Mouse (Mus musculus) embryo, embryonic 11 days (tissue): ENCODE results near the gene Htr5a.

ENCODE experiments used
- DNase-seq: peaks from one replicate; pipeline ENCODE4 v3.0.0-alpha.2; 2015

Htr5a gene

DNA sequence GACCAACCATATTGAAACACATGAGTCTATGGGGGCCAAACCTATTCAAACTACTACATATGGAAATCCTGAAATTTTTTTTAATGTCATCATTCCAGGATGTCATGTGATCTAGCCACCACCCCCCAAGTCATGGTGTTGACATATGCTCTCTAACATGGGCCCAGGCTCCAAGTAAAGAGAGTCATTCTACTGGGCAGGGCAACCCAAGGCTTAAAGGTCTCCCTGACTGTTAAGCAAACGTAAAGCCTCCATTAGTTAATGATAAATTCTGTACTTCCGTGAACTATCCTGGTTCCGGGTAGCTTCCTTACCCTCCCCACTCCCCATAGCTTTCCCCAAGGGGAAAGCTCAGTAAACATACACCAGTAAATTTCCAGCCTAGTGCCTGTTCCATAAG, 46.1 kb downstream of the Htr5a start:
- no peak for DNase-seq

DNA sequence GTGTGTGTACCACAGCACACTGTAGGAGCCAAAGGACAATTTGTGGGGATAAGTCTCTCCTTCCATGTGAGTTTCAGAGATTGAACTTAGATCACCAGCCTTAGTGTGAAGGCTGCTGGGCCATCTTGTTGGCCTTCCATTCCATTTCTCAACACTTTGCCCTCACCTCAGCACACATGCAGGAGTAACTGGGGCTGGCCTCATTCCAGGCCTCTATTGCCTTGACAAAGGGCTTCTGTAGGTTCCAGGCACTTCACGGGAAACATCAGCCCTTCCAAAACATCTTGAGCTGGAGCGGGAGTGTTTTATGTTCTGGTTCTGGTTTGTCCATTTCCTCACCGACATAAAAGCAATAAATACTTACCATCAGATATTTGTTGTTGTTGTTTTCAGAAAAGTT, 54.0 kb downstream of the Htr5a start:
- DNase-seq, result no peak

GRCm38 (mm10) chr5:27899756-27900155, 57.8 kb downstream of the Htr5a start:
- DNase-seq, result no peak

DNA sequence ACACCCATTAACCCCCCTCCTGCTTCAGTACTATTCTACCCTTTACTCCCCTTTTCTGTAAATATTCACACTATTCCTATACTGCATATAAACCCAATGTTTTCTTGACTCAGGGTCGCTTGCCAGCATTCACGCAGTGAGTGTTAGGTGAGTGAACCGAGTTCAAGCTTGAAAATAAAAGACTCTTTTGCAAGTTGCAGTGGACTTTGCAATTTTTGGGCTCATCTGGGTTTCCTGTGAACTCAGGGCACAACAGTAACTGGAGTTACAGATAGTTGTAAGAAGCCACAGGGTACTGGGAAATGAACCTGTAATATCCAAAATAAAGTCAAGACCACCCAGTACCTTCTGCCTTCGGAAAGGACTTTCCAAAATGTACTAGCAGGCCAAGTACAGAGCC, 58.2 kb downstream of the Htr5a start:
- no peak for DNase-seq
